Mouse (Mus musculus): ENCODE data around the gene Sms.

The Sms gene

GRCm38 (mm10) chrX:157468795-157469194 is 23.3 kb downstream of the Sms start:
- Histone ChIP-seq H3K4me1 (replicated peaks; ENCODE audit: low read depth, low read length) (no peaks in the 10 kb centered on the region), H3K27me3 (ENCODE audit: insufficient read depth, low read length) (no peaks in the 10 kb centered on the region), H3K9me3 (ENCODE audit: low read length) (no peaks in the 10 kb centered on the region), H3K4me3 (replicated peaks; ENCODE audit: low read length) (no peak overlapping the region), H3K36me3 (ENCODE audit: insufficient read depth, low read length) (peaks cover 46% of the 10 kb centered on the region)
- TF ChIP-seq CTCF (conservative IDR thresholded peaks at IDR 0.05; ENCODE audit: low read length) (no peak), POU5F1 (IDR thresholded peaks at IDR 0.05; ENCODE audit: borderline replicate concordance, low read length) (no peak), NANOG (IDR thresholded peaks at IDR 0.05; ENCODE audit: borderline replicate concordance, low read length) (no peak)

DNA sequence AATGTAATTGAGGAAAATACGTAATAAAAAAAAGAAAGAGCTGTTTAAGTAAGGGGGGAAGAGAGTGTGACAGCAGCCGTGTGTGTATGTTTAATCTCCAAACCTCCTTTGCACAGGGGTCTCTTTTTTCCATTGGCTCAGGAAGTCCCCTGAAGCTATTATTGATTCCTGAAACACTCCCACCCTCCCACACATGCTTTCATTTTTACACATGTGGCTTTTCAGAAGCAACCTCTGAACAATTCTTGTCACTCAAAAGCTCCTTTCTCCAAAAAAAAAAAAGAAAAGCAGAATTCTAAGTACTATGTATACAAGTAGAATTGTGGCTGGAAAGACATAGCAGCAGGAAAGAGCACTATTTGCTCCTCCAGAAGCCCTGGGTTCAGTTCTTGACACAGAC is 24.0 kb downstream of the Sms start:
- Histone ChIP-seq H3K9me3 (ENCODE audit: low read length) (no peaks in the 10 kb centered on the region), H3K27me3 (ENCODE audit: insufficient read depth, low read length) (no peaks in the 10 kb centered on the region), H3K4me3 (replicated peaks; ENCODE audit: low read length) (no peak overlapping the region), H3K36me3 (ENCODE audit: insufficient read depth, low read length) (peaks cover 46% of the 10 kb centered on the region), H3K4me1 (replicated peaks; ENCODE audit: low read depth, low read length) (no peaks in the 10 kb centered on the region)
- TF ChIP-seq NANOG (IDR thresholded peaks at IDR 0.05; ENCODE audit: borderline replicate concordance, low read length) = no peak
- TF ChIP-seq POU5F1 (IDR thresholded peaks at IDR 0.05; ENCODE audit: borderline replicate concordance, low read length) = no peak
- no peak for TF ChIP-seq CTCF (conservative IDR thresholded peaks at IDR 0.05; ENCODE audit: low read length)

- H3K27me3 ChIP-seq (ENCODE audit: insufficient read depth, low read length) = no peaks in the 10 kb centered on the region
- no peaks in the 10 kb centered on the region for H3K4me1 ChIP-seq (replicated peaks; ENCODE audit: low read depth, low read length)
- TF ChIP-seq CTCF (conservative IDR thresholded peaks at IDR 0.05; ENCODE audit: low read length) = no peak
- no peak for TF ChIP-seq NANOG (IDR thresholded peaks at IDR 0.05; ENCODE audit: borderline replicate concordance, low read length)
- TF ChIP-seq POU5F1 (IDR thresholded peaks at IDR 0.05; ENCODE audit: borderline replicate concordance, low read length) = no peak
- peaks cover 62% of the 10 kb centered on the region for H3K36me3 ChIP-seq (ENCODE audit: insufficient read depth, low read length)
- no peak overlapping the region for H3K4me3 ChIP-seq (replicated peaks; ENCODE audit: low read length)
- H3K9me3 ChIP-seq (ENCODE audit: low read length) = no peaks in the 10 kb centered on the region
Measured at GRCm38 (mm10) chrX:157465949-157466348, 26.1 kb downstream of the Sms start.

DNA sequence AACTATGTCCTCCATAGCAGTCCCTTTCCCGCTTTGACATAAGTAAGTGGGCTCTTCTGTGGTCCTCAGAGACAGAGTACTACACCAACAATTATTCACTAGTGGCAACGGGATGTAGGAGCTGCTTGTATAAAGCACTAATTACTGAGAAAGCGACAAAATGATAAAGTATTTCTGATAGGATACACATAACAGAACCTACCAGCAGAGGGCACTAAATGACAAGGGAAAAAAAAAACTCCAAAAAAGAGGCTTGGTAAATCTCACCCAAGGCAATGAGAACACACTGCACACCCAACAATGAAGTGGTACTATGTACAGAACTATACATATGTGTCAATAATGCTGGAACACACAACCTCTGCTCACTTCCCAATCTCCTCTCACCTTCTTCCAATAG is 29.4 kb downstream of the Sms start:
- Histone ChIP-seq H3K27me3 (ENCODE audit: insufficient read depth, low read length) (no peaks in the 10 kb centered on the region), H3K9me3 (ENCODE audit: low read length) (no peaks in the 10 kb centered on the region), H3K36me3 (ENCODE audit: insufficient read depth, low read length) (peaks cover 55% of the 10 kb centered on the region), H3K4me1 (replicated peaks; ENCODE audit: low read depth, low read length) (0 out of 2 replicates have a peak, but pooled peaks cover 5% of the 10 kb centered on the region), H3K4me3 (replicated peaks; ENCODE audit: low read length) (no peak overlapping the region)
- TF ChIP-seq POU5F1 (IDR thresholded peaks at IDR 0.05; ENCODE audit: borderline replicate concordance, low read length) = no peak
- peak; percentile 20; the same call in 1 of the 2 replicates for TF ChIP-seq CTCF (conservative IDR thresholded peaks at IDR 0.05; ENCODE audit: low read length)

DNA sequence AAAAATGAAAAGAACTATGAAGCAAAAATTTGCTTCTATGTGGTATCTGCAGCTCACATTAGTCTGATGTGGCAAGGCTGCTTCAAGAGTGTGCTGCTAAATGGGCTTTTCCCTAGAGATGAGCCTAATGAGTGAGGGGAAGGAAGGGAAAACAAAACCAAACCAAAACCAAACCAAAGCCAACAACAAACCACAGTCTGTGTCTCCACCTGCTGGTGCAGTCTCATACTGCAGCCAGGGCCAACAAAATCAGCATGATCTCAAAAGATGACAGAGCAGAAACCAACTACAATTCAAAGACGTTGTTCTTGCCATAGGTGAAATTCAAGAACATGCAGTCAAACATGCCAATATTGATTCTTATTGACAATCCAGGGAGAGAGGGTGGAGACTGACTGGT is 37.7 kb downstream of the Sms start:
- TF ChIP-seq CTCF (conservative IDR thresholded peaks at IDR 0.05; ENCODE audit: low read length) (peak; percentile 74), NANOG (IDR thresholded peaks at IDR 0.05; ENCODE audit: borderline replicate concordance, low read length) (no peak)
- Histone ChIP-seq H3K4me3 (replicated peaks; ENCODE audit: low read length) (no peak overlapping the region), H3K27me3 (ENCODE audit: insufficient read depth, low read length) (no peaks in the 10 kb centered on the region), H3K36me3 (ENCODE audit: insufficient read depth, low read length) (peaks cover 40% of the 10 kb centered on the region), H3K4me1 (replicated peaks; ENCODE audit: low read depth, low read length) (peaks cover 8% of the 10 kb centered on the region; the same call in 1 of the 2 replicates), H3K9me3 (ENCODE audit: low read length) (no peaks in the 10 kb centered on the region)

- Histone ChIP-seq H3K4me3 (replicated peaks; ENCODE audit: low read length) (no peak overlapping the region), H3K27me3 (ENCODE audit: insufficient read depth, low read length) (no peaks in the 10 kb centered on the region), H3K9me3 (ENCODE audit: low read length) (no peaks in the 10 kb centered on the region), H3K4me1 (replicated peaks; ENCODE audit: low read depth, low read length) (peaks cover 45% of the 10 kb centered on the region), H3K36me3 (ENCODE audit: insufficient read depth, low read length) (peaks cover 26% of the 10 kb centered on the region)
- TF ChIP-seq NANOG (IDR thresholded peaks at IDR 0.05; ENCODE audit: borderline replicate concordance, low read length) (no peak), CTCF (conservative IDR thresholded peaks at IDR 0.05; ENCODE audit: low read length) (no peak), POU5F1 (IDR thresholded peaks at IDR 0.05; ENCODE audit: borderline replicate concordance, low read length) (no peak)
Measured at GRCm38 (mm10) chrX:157449000-157449399, 43.1 kb downstream of the Sms start.

- no peak overlapping the region for H3K4me3 ChIP-seq (replicated peaks; ENCODE audit: low read length)
- H3K4me1 ChIP-seq (replicated peaks; ENCODE audit: low read depth, low read length) = peaks cover 51% of the 10 kb centered on the region
- peaks cover 34% of the 10 kb centered on the region for H3K36me3 ChIP-seq (ENCODE audit: insufficient read depth, low read length)
- TF ChIP-seq CTCF (conservative IDR thresholded peaks at IDR 0.05; ENCODE audit: low read length) (no peak), POU5F1 (IDR thresholded peaks at IDR 0.05; ENCODE audit: borderline replicate concordance, low read length) (no peak)
- H3K27me3 ChIP-seq (ENCODE audit: insufficient read depth, low read length) = no peaks in the 10 kb centered on the region
- no peaks in the 10 kb centered on the region for H3K9me3 ChIP-seq (ENCODE audit: low read length)
Measured at GRCm38 (mm10) chrX:157447431-157447830, 44.7 kb downstream of the Sms start.

DNA sequence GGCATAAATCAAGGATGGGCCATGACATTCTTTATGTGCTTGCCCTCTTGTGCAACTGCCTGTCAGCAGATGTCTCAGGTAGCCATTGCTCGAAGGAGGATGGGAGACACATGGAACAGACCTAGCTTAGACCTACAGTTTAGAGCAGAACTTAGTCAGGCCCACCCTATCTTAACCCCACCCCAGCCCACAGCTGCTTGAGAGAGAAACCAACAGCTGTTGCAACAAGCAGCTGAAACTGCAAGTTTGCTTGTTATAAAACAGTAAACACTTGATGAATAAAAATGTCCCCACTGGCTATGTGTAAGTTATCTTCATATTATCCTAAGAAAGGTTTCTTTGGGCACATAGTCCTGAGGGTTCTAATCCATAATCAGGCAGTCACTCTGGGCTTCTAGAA is 57.3 kb downstream of the Sms start:
- no peaks in the 10 kb centered on the region for H3K4me1 ChIP-seq (replicated peaks; ENCODE audit: low read depth, low read length)
- no peak overlapping the region for H3K4me3 ChIP-seq (replicated peaks; ENCODE audit: low read length)
- TF ChIP-seq NANOG (IDR thresholded peaks at IDR 0.05; ENCODE audit: borderline replicate concordance, low read length) = no peak
- TF ChIP-seq POU5F1 (IDR thresholded peaks at IDR 0.05; ENCODE audit: borderline replicate concordance, low read length) = no peak
- no peak for TF ChIP-seq CTCF (conservative IDR thresholded peaks at IDR 0.05; ENCODE audit: low read length)
- H3K9me3 ChIP-seq (ENCODE audit: low read length) = no peaks in the 10 kb centered on the region
- H3K27me3 ChIP-seq (ENCODE audit: insufficient read depth, low read length) = no peaks in the 10 kb centered on the region
- no peaks in the 10 kb centered on the region; the same call in 1 of the 2 replicates for H3K36me3 ChIP-seq (ENCODE audit: insufficient read depth, low read length)

DNA sequence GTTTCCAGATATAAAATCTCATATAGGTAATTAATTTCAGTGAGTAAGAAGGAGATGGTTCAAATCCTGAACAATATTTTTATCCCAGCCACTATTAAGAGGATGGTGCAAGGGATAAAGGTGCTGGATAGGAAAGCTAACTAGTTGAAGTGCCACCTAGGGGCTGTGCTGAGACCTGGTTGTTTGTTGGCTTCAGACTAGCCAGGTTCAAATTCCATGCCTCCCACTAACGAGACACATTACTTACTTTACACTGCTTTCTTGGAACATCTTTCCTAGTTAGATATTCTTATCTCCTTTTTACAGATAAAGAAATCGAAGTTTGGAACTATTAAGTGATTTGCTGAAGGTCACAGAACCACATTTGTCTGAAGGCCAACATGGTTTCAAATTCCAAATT is 72.6 kb downstream of the Sms start:
- no peak for TF ChIP-seq POU5F1 (IDR thresholded peaks at IDR 0.05; ENCODE audit: borderline replicate concordance, low read length)
- no peak for TF ChIP-seq NANOG (IDR thresholded peaks at IDR 0.05; ENCODE audit: borderline replicate concordance, low read length)
- no peak for TF ChIP-seq CTCF (conservative IDR thresholded peaks at IDR 0.05; ENCODE audit: low read length)

More for the DNA sequence above, 72.6 kb downstream of the Sms start:
- Histone ChIP-seq H3K36me3 (ENCODE audit: insufficient read depth, low read length) (no peaks in the 10 kb centered on the region), H3K9me3 (ENCODE audit: low read length) (no peaks in the 10 kb centered on the region), H3K27me3 (ENCODE audit: insufficient read depth, low read length) (no peaks in the 10 kb centered on the region), H3K4me1 (replicated peaks; ENCODE audit: low read depth, low read length) (no peaks in the 10 kb centered on the region), H3K4me3 (replicated peaks; ENCODE audit: low read length) (no peak overlapping the region)

Measured in E14TG2a.4 (cell line).